Mouse (Mus musculus): ENCODE results near the gene 4933427D14Rik.

The 4933427D14Rik gene

DNA sequence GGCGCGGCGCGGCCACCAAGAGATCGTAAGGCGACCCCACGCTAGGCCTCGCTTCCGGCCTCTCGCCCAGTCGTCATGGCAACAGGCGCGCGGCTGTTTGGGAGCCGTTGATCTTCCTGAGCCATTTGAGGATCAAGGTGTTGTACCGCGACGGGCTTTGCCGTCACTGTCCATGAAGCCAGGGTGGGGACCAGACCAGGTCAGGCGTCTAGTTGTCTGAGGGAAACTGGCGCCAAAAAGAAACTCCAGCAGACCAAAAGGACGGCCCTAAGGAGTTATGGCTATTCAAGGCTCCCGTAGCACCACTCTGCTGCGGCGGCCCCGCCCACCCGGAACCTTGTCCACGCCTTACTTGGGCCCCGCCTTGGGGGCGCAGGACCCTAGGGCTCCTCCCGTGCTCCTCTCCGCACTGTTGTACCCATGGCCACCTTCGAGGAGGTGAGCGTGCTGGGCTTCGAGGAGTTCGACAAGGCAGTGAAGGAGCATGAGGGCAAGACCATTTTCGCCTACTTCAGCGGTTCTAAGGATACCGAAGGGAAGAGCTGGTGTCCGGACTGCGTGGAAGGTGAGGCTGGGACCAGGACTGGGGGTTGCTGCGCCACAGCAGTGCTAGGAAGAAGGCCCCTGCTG is at the start of gene 4933427D14Rik, which contains the start of gene Txndc17:
4933427D14Rik (minus strand) TSS at position 256 of the 630 bp plus-strand sequence.
Txndc17 (plus strand) TSS at position 344 of the 630 bp plus-strand sequence.
- peak; percentile 94 for DNase-seq

DNA sequence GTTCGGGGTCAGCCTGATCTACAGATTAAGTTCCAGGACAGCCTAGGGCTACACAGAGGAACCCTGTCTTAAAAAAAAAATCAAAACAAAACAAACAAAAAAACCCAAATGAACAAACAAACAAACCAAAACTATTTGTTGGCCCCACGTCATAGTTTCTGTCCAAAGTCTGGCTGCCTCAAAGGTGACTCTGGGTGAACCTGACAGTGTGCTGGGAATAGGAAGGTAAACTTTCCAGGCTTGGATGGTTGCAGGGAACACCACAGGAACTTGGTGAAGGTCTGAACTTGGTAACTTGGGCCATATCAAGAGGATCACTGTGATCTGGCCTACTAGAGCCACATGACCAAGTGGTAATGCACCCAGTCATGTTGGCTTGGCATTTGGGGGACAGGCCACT is 49.2 kb upstream of the 4933427D14Rik start:
- DNase-seq = no peak

- no peak for DNase-seq
Measured at GRCm38 (mm10) chr11:72255629-72256028, 48.4 kb upstream of the 4933427D14Rik start.

GRCm38 (mm10) chr11:72245196-72245753 is 38.0 kb upstream of the 4933427D14Rik start:
- DNase-seq = no peak

DNA sequence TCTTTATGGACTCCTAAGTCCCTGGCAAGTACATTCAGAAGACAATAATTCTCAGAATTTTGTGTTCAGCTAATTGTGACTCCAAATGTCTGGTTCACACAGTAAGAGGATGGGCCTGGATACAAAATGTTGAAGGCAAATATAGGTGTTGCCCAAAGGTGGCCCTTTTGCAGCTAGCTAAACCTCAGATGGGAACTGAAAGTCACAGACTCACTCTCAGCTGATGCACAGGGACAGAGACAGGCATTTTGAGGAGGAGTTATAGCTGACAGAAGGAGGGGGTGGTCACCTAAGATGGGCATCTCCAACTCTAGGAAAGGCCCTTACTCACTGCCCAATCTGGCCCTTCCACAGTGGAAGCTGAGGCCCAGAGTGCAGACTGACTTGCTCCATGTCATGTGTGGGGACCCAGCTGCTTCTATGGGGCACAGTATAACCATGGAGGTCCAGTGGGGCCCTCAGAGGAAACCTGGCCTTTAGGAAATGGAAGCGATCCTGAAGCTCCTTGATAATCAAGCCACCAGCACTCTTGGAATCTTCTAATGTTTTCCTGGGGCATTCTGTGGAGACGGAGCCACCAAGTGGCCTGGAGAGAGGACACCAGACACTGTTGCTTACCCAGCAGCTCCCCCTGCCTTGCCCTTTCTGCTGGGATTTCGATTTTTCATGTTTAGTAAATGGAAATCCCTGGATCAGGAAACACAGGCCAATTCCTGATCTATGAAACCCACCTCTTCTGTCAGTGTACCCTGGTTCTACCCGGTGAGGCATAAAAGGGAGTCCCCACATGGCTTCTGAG is 33.0 kb upstream of the 4933427D14Rik start:
- DNase-seq = no peak

DNA sequence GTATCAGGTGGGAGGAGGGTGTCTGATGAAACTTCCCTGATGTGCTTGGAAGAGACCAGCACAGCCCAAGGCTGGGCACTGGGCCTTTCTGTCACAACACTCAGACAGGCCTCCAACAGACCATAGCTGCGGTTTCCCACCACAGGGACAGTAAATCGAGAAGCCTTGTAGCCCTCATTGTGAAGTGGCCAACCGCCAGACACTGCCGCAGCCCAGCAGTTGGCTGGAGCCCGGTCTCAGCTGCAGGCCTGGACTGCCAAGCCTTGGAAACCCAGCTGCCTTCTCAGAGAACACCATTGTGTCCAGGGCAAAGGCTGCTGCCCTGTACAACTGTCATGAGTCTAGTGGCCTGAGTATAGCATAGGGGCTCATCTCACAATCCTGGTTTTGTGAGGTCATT is 26.8 kb upstream of the 4933427D14Rik start:
- DNase-seq = no peak

DNA sequence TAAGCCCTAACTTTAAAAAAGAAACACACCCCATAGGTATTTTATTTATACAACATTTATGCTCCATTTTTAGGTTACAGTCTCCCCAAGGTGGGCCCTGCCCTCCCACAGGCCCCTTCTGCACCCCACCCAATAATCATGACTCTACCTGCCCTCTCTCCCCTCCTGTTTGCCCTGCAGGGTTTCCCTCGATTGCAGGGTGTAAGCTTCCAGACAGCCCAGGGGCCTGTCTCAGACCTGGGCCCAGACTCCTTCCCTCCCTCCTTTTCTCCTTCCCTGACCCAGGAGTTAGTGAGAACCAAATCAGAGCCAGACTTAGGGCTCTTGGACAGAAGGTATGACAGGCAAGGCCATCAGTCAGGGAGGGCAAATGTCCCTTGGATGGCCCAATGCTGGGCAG is 25.7 kb upstream of the 4933427D14Rik start:
- no peak for DNase-seq

DNA sequence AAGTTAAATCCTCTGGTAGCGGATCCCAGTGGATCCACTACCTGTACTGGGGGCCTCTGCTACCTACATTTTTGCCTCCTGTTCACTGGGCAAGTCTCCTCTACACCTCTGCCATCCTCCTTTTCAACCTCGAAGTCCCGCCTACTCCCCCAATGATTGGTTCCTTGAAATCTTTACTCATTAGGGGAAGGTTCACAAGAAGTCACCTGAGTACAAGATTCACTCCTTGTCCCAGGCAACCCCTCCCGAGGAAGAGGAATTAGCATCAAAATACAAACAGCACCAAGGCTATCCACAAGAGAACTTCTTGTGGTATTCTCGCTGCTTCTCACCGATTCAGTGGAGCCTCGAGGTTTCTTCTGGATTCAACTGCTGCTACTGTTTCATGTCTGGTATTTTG is 24.8 kb upstream of the 4933427D14Rik start:
- DNase-seq = no peak

DNA sequence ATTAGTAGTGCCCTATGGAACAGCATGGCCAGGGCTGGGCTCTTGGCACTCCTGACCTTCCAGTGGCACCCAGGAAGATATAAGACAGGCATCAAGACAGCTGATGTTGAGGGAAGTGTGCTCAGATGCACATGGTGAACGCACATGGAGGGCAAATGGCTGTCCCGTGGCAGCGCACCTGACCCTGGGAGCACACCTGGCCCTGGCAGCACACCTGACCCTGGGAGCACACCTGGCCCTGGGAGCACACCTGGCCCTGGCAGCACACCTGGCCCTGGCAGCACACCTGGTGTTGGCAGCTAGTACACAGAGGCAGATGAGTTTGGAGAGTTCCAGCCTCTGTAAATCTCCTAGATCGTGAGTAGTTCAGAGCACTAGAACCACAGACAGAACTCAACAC is 21.3 kb upstream of the 4933427D14Rik start:
- no peak for DNase-seq

DNA sequence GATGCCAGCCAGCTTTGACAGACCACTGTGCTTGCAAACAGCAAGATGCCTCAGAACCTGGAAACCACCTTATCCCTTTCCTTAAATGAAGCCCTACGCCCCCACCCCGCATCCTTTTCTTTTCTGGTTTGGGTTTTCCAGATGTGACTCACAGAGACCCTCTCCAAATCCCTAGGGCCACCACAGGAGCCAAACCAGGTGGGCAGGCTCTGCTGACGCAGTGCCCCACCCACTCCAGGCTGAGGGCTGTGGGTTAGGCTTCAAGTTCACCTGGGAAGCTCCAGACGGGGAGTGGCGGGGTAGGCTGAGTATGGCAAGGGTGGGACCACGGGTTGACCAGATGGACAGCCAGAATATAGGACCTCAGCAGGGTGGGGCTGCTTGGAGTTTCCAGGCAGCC is 19.6 kb upstream of the 4933427D14Rik start:
- no peak for DNase-seq

GRCm38 (mm10) chr11:72226020-72226791 is 18.9 kb upstream of the 4933427D14Rik start:
- peak; percentile 20 for DNase-seq

DNA sequence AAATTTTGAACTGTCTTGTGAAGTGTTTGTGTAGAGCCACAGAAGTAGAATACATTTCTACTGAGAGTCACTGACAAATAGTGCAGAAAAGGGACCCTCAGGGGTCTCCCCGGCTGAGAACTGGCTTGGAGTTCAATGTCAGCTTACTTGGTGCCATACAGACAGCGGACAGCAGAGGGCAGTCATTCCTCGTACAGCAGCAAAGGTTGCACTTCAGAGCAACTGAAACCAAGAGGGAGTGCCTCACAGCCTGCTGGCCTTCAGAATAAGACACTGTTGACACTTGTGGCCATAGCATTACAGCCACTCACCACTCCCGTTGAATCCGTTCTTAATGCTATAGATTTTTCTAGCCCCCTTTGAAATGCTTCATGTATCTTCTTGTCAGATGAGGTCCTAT is 17.6 kb upstream of the 4933427D14Rik start:
- DNase-seq = peak; percentile 77

GRCm38 (mm10) chr11:72223414-72223813 is 16.2 kb upstream of the 4933427D14Rik start:
- no peak for DNase-seq

DNA sequence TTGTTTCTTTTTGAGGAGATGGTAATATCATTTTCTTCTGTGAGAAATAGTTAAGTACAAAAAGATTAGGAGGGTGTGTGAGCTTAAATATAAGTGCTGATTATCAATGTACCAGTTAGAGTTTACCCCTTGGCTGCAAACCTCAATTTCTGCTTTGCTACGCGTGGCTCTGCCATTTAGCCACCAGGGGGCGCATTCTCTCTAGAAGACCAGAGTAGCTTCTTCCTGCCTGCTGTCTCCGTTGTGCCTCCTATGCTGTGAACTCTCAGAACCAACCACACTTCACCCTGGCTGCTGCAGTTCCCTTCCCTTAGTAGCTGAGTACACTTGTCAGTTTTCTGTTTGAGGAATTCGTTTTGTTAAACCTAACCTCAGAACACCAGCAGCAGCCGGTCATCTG is 14.0 kb upstream of the 4933427D14Rik start:
- DNase-seq = peak; percentile 67

GRCm38 (mm10) chr11:72217116-72217515 is 9.9 kb upstream of the 4933427D14Rik start:
- DNase-seq = no peak

GRCm38 (mm10) chr11:72215410-72215797 is 8.1 kb upstream of the 4933427D14Rik start, which contains the start of gene Med31:
Gene Med31 (minus strand): TSS chr11:72215592.
- DNase-seq = peak; percentile 89

DNA sequence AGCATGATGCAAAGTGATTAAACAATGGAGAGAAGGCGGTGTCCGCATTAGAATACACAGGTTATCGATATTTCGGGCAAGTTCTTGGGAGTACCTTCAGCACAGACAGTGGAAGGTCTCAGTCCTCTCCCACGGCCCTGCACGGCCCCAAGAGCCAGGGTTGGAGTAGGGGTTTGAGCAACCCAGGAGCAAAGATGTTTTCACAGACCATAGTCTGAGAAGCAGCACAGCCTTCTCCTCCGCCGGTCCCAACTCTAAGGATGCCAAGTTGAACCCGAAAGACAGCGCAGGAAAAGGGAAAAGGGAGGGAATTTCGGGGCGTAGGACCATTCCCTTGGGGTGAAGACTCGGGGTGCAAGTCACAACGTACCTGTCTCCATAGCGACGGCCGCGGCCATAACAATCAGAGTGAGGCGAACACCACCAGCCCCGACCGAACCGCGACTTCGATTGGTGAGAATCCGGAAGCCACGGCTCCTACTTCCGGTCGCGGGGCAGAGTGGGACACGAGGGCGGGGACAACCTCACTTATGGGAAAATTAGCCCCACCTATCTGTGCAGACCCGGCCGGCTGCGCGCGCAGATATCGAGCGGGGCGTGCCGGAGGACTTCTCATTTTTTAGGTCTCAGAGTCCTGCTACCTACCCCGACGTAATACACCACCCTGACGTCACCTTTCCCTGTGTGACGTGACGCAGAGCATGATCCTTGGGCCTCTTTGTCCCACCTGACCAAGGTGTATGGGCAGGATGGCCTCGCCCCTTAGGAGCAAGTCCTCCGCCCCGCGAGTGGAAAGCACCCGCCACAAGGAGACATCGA is 7.5 kb upstream of the 4933427D14Rik start:
- DNase-seq = peak; percentile 96

DNA sequence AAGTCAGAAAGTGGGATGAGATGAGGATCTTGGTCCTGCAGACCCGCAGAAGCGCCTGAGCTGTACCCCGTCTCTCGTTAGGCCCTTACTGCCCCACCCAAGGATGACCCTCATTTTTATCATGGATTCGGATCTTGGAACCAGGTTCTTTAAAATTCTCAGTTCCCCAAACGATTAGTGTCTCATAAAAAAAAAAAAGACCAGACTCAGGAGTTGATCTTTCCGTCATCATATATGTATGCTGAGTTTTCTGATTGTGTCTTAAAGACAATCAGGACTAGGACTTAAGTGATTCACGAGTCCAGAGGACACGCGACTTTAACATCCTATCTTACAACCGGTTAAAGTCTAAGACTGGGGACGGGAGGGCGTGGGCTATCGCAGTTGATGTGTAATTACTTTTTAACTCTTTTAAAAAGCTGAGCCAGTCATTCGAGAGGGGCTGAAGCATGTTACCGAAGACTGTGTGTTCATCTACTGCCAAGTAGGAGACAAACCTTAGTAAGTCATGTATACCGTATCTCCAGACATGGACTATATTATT is 647 bp upstream of the 4933427D14Rik start:
- DNase-seq = peak; percentile 38

- peak; percentile 33 for DNase-seq
Measured at GRCm38 (mm10) chr11:72206341-72207203, 687 bp downstream of the 4933427D14Rik start, which contains the start of gene Gm43951. Gene Gm43951 (minus strand): TSS chr11:72206840.

DNA sequence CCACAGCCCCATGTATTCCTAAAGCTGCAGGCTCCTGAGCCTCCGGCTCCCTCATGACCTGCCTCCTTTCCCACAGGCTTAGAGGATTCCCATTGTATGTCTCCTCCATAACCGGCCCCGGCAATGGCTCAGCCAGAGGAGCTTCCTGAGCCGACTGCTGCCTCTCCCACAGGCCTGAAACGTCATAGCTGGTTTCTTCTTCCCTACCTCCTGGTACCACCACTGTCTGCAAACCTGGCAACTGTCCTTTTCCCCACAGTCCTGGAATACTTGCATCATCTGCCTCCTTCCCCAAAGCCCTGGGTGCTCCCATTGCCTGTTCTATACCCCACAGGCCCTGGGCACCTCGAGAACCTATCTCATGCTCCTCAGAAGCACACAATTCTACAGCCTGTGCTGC is 2.0 kb downstream of the 4933427D14Rik start:
- no peak for DNase-seq

DNA sequence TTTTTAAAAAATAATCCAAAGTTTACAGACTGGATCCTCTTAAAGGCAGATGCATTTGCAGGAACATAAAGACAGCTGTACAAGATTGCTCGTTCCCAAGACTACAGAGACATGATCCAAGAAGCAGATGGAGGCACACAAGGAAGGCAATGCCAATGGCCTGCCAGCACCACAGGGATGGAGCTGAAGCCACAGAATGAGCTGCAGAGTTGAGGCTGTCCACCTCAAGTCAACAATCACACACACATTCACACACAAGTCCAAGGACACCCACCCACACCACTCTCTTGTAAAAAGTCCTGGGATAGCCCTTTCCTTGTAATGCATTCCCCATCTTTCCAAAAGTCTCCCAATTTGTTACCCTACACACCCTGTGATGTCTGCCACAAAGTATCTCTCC is 3.8 kb downstream of the 4933427D14Rik start:
- no peak for DNase-seq
